Mouse (Mus musculus): ENCODE results near the gene Cbs.
"Not testable (repeated sequence)": the region's sequence is repeated elsewhere in the genome, so short reads cannot be mapped to it uniquely, and the experiment has no call there.

The Cbs gene

GRCm38 (mm10) chr17:31642913-31643312, 5.9 kb upstream of the Cbs start:
- DNase-seq, result no peak

- DNase-seq, result no peak
Observed at GRCm38 (mm10) chr17:31642331-31642730, 5.3 kb upstream of the Cbs start.

GRCm38 (mm10) chr17:31639651-31640050, 2.6 kb upstream of the Cbs start:
- DNase-seq, result no peak

- peak; percentile 53 to 68 for DNase-seq
Observed at GRCm38 (mm10) chr17:31637866-31638570, 980 bp upstream of the Cbs start.

- DNase-seq, result no peak
Observed at GRCm38 (mm10) chr17:31636277-31636941, 629 bp downstream of the Cbs start.

GRCm38 (mm10) chr17:31635781-31636180, 1.3 kb downstream of the Cbs start:
- DNase-seq, result no peak

- no peak for DNase-seq
Observed at GRCm38 (mm10) chr17:31634896-31635295, 2.1 kb downstream of the Cbs start.

- DNase-seq, result no peak
Observed at GRCm38 (mm10) chr17:31633007-31633406, 4.0 kb downstream of the Cbs start.

GRCm38 (mm10) chr17:31631081-31631800, 5.8 kb downstream of the Cbs start:
- DNase-seq, result peak in 1 of 2 experiments; percentile 24

- no peak for DNase-seq
Observed at GRCm38 (mm10) chr17:31627961-31628360, 9.1 kb downstream of the Cbs start.

- no peak for DNase-seq
Observed at GRCm38 (mm10) chr17:31623101-31623500, 13.9 kb downstream of the Cbs start.

- peak; percentile 45 to 48 for DNase-seq
Observed at GRCm38 (mm10) chr17:31613086-31613755, 23.8 kb downstream of the Cbs start.

- DNase-seq, result no peak
Observed at GRCm38 (mm10) chr17:31609895-31610294, 27.1 kb downstream of the Cbs start.

- not testable (repeated sequence) for DNase-seq
Observed at GRCm38 (mm10) chr17:31609173-31609572, 27.9 kb downstream of the Cbs start.

- no peak for DNase-seq
Observed at GRCm38 (mm10) chr17:31607256-31607951, 29.6 kb downstream of the Cbs start.

GRCm38 (mm10) chr17:31606424-31606823, 30.6 kb downstream of the Cbs start:
- DNase-seq, result no peak

- DNase-seq, result no peak
Observed at GRCm38 (mm10) chr17:31598593-31598992, 38.4 kb downstream of the Cbs start.

GRCm38 (mm10) chr17:31597957-31598356, 39.1 kb downstream of the Cbs start:
- DNase-seq, result no peak

GRCm38 (mm10) chr17:31595077-31595476, 42.0 kb downstream of the Cbs start:
- DNase-seq, result no peak

GRCm38 (mm10) chr17:31594590-31594989, 42.4 kb downstream of the Cbs start:
- DNase-seq, result no peak

- DNase-seq, result no peak
Observed at GRCm38 (mm10) chr17:31590846-31591245, 46.2 kb downstream of the Cbs start.

GRCm38 (mm10) chr17:31588726-31589125, 48.3 kb downstream of the Cbs start:
- DNase-seq, result no peak

- DNase-seq, result no peak
Observed at GRCm38 (mm10) chr17:31588115-31588514, 48.9 kb downstream of the Cbs start.
